In the genomic region with DNA sequence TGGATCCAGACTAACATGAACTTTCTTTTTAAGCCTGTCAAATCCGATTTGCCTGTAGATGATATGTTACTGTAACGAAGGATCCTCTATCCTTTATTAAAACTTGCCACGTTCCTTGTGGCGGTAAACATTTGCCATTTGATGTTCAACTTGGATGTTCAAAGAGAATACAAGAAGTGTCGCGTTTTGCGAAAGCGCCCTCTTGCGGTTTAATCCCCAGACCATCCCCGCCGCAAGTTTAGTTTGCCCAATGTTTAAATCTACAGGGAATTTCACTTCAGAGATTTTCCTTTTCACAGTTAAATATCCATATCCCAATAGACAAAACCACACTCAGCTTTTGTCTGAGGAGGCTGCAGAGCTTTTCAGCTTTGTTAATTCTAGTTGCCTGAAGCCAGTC, we compare ENCODE assay signal across 8 mouse cellular contexts. TPM values are rescaled to one million over a fixed set of nuclear protein-coding genes. Genes with fewer than 3 reads are reported as not detected.
DNase-seq lines count a peak whose midpoint lies in the region; ATAC-seq lines count a peak whose summit lies in the region.

No protein-coding gene starts in this region.

- H3K36me3 ChIP-seq in hindbrain, embryonic 14.5 days (replicated peaks; ENCODE audit: control insufficient read depth, insufficient read depth), result no peaks in the 10 kb centered on the region
- H3K36me3 ChIP-seq in hindbrain, embryonic 12.5 days, result no peaks in the 10 kb centered on the region
- H3K36me3 ChIP-seq in limb, embryonic 11.5 days (ENCODE audit: control insufficient read depth, insufficient read depth, low read length), result no peaks in the 10 kb centered on the region

- no peaks in the 10 kb centered on the region for H3K9me3 ChIP-seq in hindbrain, embryonic 14.5 days (ENCODE audit: control insufficient read depth, low read length)
- H3K9me3 ChIP-seq in hindbrain, embryonic 12.5 days (replicated peaks), result no peaks in the 10 kb centered on the region
- no peaks in the 10 kb centered on the region for H3K9me3 ChIP-seq in limb, embryonic 11.5 days (ENCODE audit: control insufficient read depth, low read length)

- H3K4me1 ChIP-seq in hindbrain, embryonic 14.5 days (replicated peaks; ENCODE audit: control insufficient read depth, insufficient read depth, low read length), result no peaks in the 10 kb centered on the region
- H3K4me1 ChIP-seq in hindbrain, embryonic 12.5 days, result no peaks in the 10 kb centered on the region
- no peaks in the 10 kb centered on the region for H3K4me1 ChIP-seq in limb, embryonic 11.5 days (ENCODE audit: control insufficient read depth, insufficient read depth, low read length)

- H3K4me2 ChIP-seq in hindbrain, embryonic 14.5 days (replicated peaks), result no peak overlapping the region
- H3K4me2 ChIP-seq in hindbrain, embryonic 12.5 days (replicated peaks), result no peak overlapping the region
- no peak overlapping the region for H3K4me2 ChIP-seq in limb, embryonic 11.5 days (ENCODE audit: low read depth, severe bottlenecking)

- H3K4me3 ChIP-seq in hindbrain, embryonic 14.5 days (replicated peaks; ENCODE audit: low read length), result no peak overlapping the region
- no peak overlapping the region for H3K4me3 ChIP-seq in hindbrain, embryonic 12.5 days
- no peak overlapping the region for H3K4me3 ChIP-seq in limb, embryonic 11.5 days (ENCODE audit: low read depth, low read length)

- peak; percentile 69 for DNase-seq in hindbrain, embryonic 14.5 days (ENCODE audit: low spot score)
- peak; percentile 25 for DNase-seq in ES-CJ7 (ENCODE audit: low read depth, low spot score)
- peak; percentile 37 for DNase-seq in cerebellum, adult 9-10 months
- peak; percentile 55 to 66 for DNase-seq in heart, postnatal 14 days
- DNase-seq in limb, embryonic 11.5 days (ENCODE audit: low spot score), result peak; percentile 64
- DNase-seq in right cerebral cortex, adult 2 months (ENCODE audit: low spot score in 2 of 2), result peak; percentile 42 to 49

- WGBS in hindbrain, embryonic 14.5 days, result 20% methylated on average over 11 of the region's 11 CpGs
- WGBS in hindbrain, embryonic 12.5 days, result 19% methylated on average over 11 of the region's 11 CpGs
- 23% methylated on average over 11 of the region's 11 CpGs for WGBS in limb, embryonic 11.5 days

- intact Hi-C loops in heart, postnatal 14 days (cut with DNase I), result loop anchor here (1.0 kb wide), 1 partner anchor 203 kb away; no protein-coding TSS in a partner anchor

- no peak overlapping the region for H3K27ac ChIP-seq in hindbrain, embryonic 14.5 days
- H3K27ac ChIP-seq in hindbrain, embryonic 12.5 days, result no peak overlapping the region
- H3K27ac ChIP-seq in limb, embryonic 11.5 days (replicated peaks; ENCODE audit: low read depth, low read length), result no peak overlapping the region

- no peak overlapping the region for H3K9ac ChIP-seq in hindbrain, embryonic 14.5 days
- no peak overlapping the region for H3K9ac ChIP-seq in hindbrain, embryonic 12.5 days
- H3K9ac ChIP-seq in limb, embryonic 11.5 days (ENCODE audit: low read length), result no peak overlapping the region

- H3K27me3 ChIP-seq in hindbrain, embryonic 14.5 days (ENCODE audit: control insufficient read depth, insufficient read depth, low read length), result no peaks in the 10 kb centered on the region
- H3K27me3 ChIP-seq in hindbrain, embryonic 12.5 days, result no peaks in the 10 kb centered on the region
- no peaks in the 10 kb centered on the region for H3K27me3 ChIP-seq in limb, embryonic 11.5 days (ENCODE audit: control insufficient read depth, insufficient read depth, low read length)

- ATAC-seq in hindbrain, embryonic 14.5 days (ENCODE audit: low FRiP score), result no peak
- ATAC-seq in hindbrain, embryonic 12.5 days (ENCODE audit: low FRiP score), result no peak
- ATAC-seq in limb, embryonic 11.5 days (ENCODE audit: insufficient number of reproducible peaks, low FRiP score, low TSS enrichment, low read depth), result no peak
- ATAC-seq in megakaryocyte-erythroid progenitor cell, adult 5-6 weeks (replicated peaks; ENCODE audit: low FRiP score, low TSS enrichment, poor library complexity, severe bottlenecking), result no peak

RNA-seq across cellular contexts. Expression of a gene that starts 33.6 kb away (rescaled TPM):
- 4.2 and 4.6 TPM in 2 replicates for polyA plus RNA-seq in hindbrain, embryonic 14.5 days (2014; fragmentation: Nextera tagmentation; extraction: Ambion mirVana)
- 1.9 and 3.6 TPM in 2 replicates for polyA plus RNA-seq in hindbrain, embryonic 12.5 days (2016; fragmentation: Nextera tagmentation; extraction: Ambion mirVana)
- total RNA-seq in heart, postnatal 14 days (2021), result 1 to 10 TPM; 2.0 to 2.7 TPM
- 1.5 and 3.0 TPM in 2 replicates for polyA plus RNA-seq in limb, embryonic 11.5 days (2014; fragmentation: Nextera tagmentation; extraction: Ambion mirVana)
- total RNA-seq in megakaryocyte-erythroid progenitor cell, adult 5-6 weeks (2014; fragmentation: Nextera tagmentation), result 0.69 TPM in 1 of 2 replicates, not detected in the other
- total RNA-seq in megakaryocyte-erythroid progenitor cell, adult 5-6 weeks (2017), result 0.84 TPM in 1 of 2 replicates, not detected in the other

RNA-seq across cellular contexts. Expression of a gene that starts 39.8 kb away (rescaled TPM):
- 130 and 145 TPM in 2 replicates for polyA plus RNA-seq in hindbrain, embryonic 14.5 days (2014; fragmentation: Nextera tagmentation; extraction: Ambion mirVana)
- 107 and 109 TPM in 2 replicates for polyA plus RNA-seq in hindbrain, embryonic 12.5 days (2016; fragmentation: Nextera tagmentation; extraction: Ambion mirVana)
- 10 to 100 TPM; 15.4 to 17.5 TPM for total RNA-seq in heart, postnatal 14 days (2021)
- 107 and 108 TPM in 2 replicates for polyA plus RNA-seq in limb, embryonic 11.5 days (2014; fragmentation: Nextera tagmentation; extraction: Ambion mirVana)
- 5.5 and 9.6 TPM in 2 replicates for total RNA-seq in megakaryocyte-erythroid progenitor cell, adult 5-6 weeks (2014; fragmentation: Nextera tagmentation)
- 13.7 and 15.7 TPM in 2 replicates for total RNA-seq in megakaryocyte-erythroid progenitor cell, adult 5-6 weeks (2017)
